Mouse (Mus musculus): ENCODE data around the gene Rnf169. TPM values are rescaled to one million over a fixed set of nuclear protein-coding genes. Genes with fewer than 3 reads are reported as not detected.

Rnf169 gene
- polyA plus RNA-seq, 1 experiment from 2014 or later: 4.4 TPM

GRCm38 (mm10) chr7:99887743-99888142 lies 92.5 kb downstream of the Rnf169 start:
- Histone ChIP-seq H3K4me3 (replicated peaks; ENCODE audit: low read depth, low read length) (no peak overlapping the region), H3K4me2 (ENCODE audit: low read length) (no peak overlapping the region), H3K9me3 (replicated peaks; ENCODE audit: low read length) (no peaks in the 10 kb centered on the region)

DNA sequence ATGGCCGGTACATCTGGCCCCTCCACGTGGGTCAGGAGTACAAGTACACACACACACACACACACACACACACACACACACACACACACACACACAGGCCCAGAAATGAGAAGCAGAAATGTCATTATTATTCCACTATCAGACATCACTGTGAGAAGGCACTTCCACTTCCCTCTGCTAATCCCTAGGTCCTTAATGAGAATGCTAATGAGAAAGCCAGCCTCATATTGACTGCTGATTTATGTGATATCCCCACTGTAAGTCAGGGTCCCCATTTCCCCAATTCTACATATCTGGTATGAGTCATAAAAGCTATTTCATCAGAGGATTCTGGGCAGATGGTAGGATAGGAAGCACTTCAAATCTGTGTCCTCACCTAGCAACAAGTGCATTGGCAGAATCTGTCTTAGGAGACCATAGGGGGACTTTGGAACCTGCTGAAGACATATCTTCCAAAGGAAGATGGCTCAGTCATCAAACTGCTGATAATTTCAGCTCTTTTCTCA lies 93.0 kb downstream of the Rnf169 start:
- Histone ChIP-seq H3K9me3 (replicated peaks; ENCODE audit: low read length) (no peaks in the 10 kb centered on the region), H3K4me2 (ENCODE audit: low read length) (no peak overlapping the region), H3K4me1 (replicated peaks; ENCODE audit: insufficient read depth, low read length) (no peaks in the 10 kb centered on the region), H3K36me3 (ENCODE audit: insufficient read depth, low read length) (no peaks in the 10 kb centered on the region), H3K27ac (no peak overlapping the region), H3K4me3 (replicated peaks; ENCODE audit: low read depth, low read length) (no peak overlapping the region), H3K9ac (ENCODE audit: low read depth, low read length) (no peak overlapping the region), H3K27me3 (ENCODE audit: insufficient read depth, low read length) (no peaks in the 10 kb centered on the region)
- DNase-seq (ENCODE audit: low spot score): no peak
- TF ChIP-seq CTCF (IDR thresholded peaks at IDR 0.05; ENCODE audit: low read depth): no peak
- WGBS: 79% methylated on average over 2 of the region's 2 CpGs
- no peak for ATAC-seq (replicated peaks; ENCODE audit: low FRiP score, low read depth)

More at GRCm38 (mm10) chr7:99887743-99888142, 92.5 kb downstream of the Rnf169 start:
- Histone ChIP-seq H3K27me3 (ENCODE audit: insufficient read depth, low read length) (no peaks in the 10 kb centered on the region), H3K27ac (no peak overlapping the region), H3K4me1 (replicated peaks; ENCODE audit: insufficient read depth, low read length) (no peaks in the 10 kb centered on the region), H3K9ac (ENCODE audit: low read depth, low read length) (no peak overlapping the region), H3K36me3 (ENCODE audit: insufficient read depth, low read length) (no peaks in the 10 kb centered on the region)
- DNase-seq (ENCODE audit: low spot score) (no peak), ATAC-seq (replicated peaks; ENCODE audit: low FRiP score, low read depth) (no peak)
- no peak for TF ChIP-seq CTCF (IDR thresholded peaks at IDR 0.05; ENCODE audit: low read depth)

GRCm38 (mm10) chr7:99878254-99878653 lies 102.0 kb downstream of the Rnf169 start:
- Histone ChIP-seq H3K4me1 (replicated peaks; ENCODE audit: insufficient read depth, low read length) (no peaks in the 10 kb centered on the region), H3K27ac (no peak overlapping the region), H3K4me2 (ENCODE audit: low read length) (no peak overlapping the region), H3K27me3 (ENCODE audit: insufficient read depth, low read length) (no peaks in the 10 kb centered on the region), H3K9ac (ENCODE audit: low read depth, low read length) (no peak overlapping the region), H3K9me3 (replicated peaks; ENCODE audit: low read length) (no peaks in the 10 kb centered on the region), H3K36me3 (ENCODE audit: insufficient read depth, low read length) (no peaks in the 10 kb centered on the region), H3K4me3 (replicated peaks; ENCODE audit: low read depth, low read length) (no peak overlapping the region)
- 72% methylated on average over 2 of the region's 2 CpGs for WGBS
- TF ChIP-seq CTCF (IDR thresholded peaks at IDR 0.05; ENCODE audit: low read depth): no peak
- ATAC-seq (replicated peaks; ENCODE audit: low FRiP score, low read depth) (no peak), DNase-seq (ENCODE audit: low spot score) (no peak)

- Histone ChIP-seq H3K27me3 (ENCODE audit: insufficient read depth, low read length) (no peaks in the 10 kb centered on the region), H3K4me1 (replicated peaks; ENCODE audit: insufficient read depth, low read length) (no peaks in the 10 kb centered on the region), H3K9ac (ENCODE audit: low read depth, low read length) (no peak overlapping the region), H3K36me3 (ENCODE audit: insufficient read depth, low read length) (no peaks in the 10 kb centered on the region), H3K27ac (no peak overlapping the region), H3K4me3 (replicated peaks; ENCODE audit: low read depth, low read length) (no peak overlapping the region), H3K4me2 (ENCODE audit: low read length) (no peak overlapping the region), H3K9me3 (replicated peaks; ENCODE audit: low read length) (no peaks in the 10 kb centered on the region)
- no peak for ATAC-seq (replicated peaks; ENCODE audit: low FRiP score, low read depth)
- WGBS: 0% methylated on average over 3 of the region's 3 CpGs
- DNase-seq (ENCODE audit: low spot score): peak; percentile 83
- peak; percentile 95 for TF ChIP-seq CTCF (IDR thresholded peaks at IDR 0.05; ENCODE audit: low read depth)
Measured at GRCm38 (mm10) chr7:99876345-99876744, 103.9 kb downstream of the Rnf169 start.

- ATAC-seq (replicated peaks; ENCODE audit: low FRiP score, low read depth) (no peak), DNase-seq (ENCODE audit: low spot score) (no peak)
- H3K36me3 ChIP-seq (ENCODE audit: insufficient read depth, low read length): no peaks in the 10 kb centered on the region
- H3K9me3 ChIP-seq (replicated peaks; ENCODE audit: low read length): no peaks in the 10 kb centered on the region
- no peak overlapping the region for H3K4me3 ChIP-seq (replicated peaks; ENCODE audit: low read depth, low read length)
- no peak for TF ChIP-seq CTCF (IDR thresholded peaks at IDR 0.05; ENCODE audit: low read depth)
- no peak overlapping the region for H3K4me2 ChIP-seq (ENCODE audit: low read length)
- H3K27ac ChIP-seq: no peak overlapping the region
- no peak overlapping the region for H3K9ac ChIP-seq (ENCODE audit: low read depth, low read length)
- H3K4me1 ChIP-seq (replicated peaks; ENCODE audit: insufficient read depth, low read length): no peaks in the 10 kb centered on the region
- H3K27me3 ChIP-seq (ENCODE audit: insufficient read depth, low read length): no peaks in the 10 kb centered on the region
- WGBS: 45% methylated on average over 5 of the region's 5 CpGs
Measured at GRCm38 (mm10) chr7:99875891-99876290, 104.4 kb downstream of the Rnf169 start.

DNA sequence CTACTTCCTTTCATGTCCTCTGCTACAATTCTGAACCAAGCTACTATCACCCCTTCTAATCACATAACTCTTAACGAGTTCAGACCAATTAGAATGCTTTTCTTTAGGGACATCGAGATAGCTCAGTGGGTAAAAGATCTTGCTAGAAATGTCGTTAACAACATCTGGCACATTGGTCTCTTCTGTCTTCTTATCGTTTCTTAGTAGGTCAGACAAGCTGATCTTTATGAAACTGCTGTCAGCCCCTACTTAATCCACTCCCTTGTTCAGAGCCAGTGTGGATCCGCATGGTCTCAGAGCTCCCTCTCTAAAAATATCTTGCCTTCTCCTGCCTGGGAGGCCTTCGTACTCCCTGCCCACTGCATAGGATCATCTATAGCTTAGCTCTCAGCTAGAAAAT lies 106.3 kb downstream of the Rnf169 start:
- Histone ChIP-seq H3K4me3 (replicated peaks; ENCODE audit: low read depth, low read length) (no peak overlapping the region), H3K4me1 (replicated peaks; ENCODE audit: insufficient read depth, low read length) (no peaks in the 10 kb centered on the region), H3K27ac (no peak overlapping the region), H3K27me3 (ENCODE audit: insufficient read depth, low read length) (no peaks in the 10 kb centered on the region), H3K9me3 (replicated peaks; ENCODE audit: low read length) (no peaks in the 10 kb centered on the region), H3K9ac (ENCODE audit: low read depth, low read length) (no peak overlapping the region), H3K4me2 (ENCODE audit: low read length) (no peak overlapping the region), H3K36me3 (ENCODE audit: insufficient read depth, low read length) (no peaks in the 10 kb centered on the region)
- DNase-seq (ENCODE audit: low spot score): no peak
- 69% methylated on average over 6 of the region's 6 CpGs for WGBS
- ATAC-seq (replicated peaks; ENCODE audit: low FRiP score, low read depth): no peak
- no peak for TF ChIP-seq CTCF (IDR thresholded peaks at IDR 0.05; ENCODE audit: low read depth)

Other genes starting within 250 kb of the Rnf169 start
- not detected in 2 replicates for gene Olfr521, start 216.9 kb downstream of the Rnf169 start, polyA plus RNA-seq (2015; fragmentation: Nextera tagmentation; extraction: Ambion mirVana)
- gene Neu3, start 152.0 kb downstream of the Rnf169 start, polyA plus RNA-seq (2015; fragmentation: Nextera tagmentation; extraction: Ambion mirVana): 2.5 and 2.6 TPM in 2 replicates
- gene Xrra1, start 121.3 kb downstream of the Rnf169 start, polyA plus RNA-seq (2015; fragmentation: Nextera tagmentation; extraction: Ambion mirVana): 0.20 TPM in 2 replicates
- 340 and 344 TPM in 2 replicates for gene Spcs2, start 117.0 kb downstream of the Rnf169 start, polyA plus RNA-seq (2015; fragmentation: Nextera tagmentation; extraction: Ambion mirVana)
- 0.22 and 0.32 TPM in 2 replicates for gene Chrdl2, start 25.7 kb upstream of the Rnf169 start, polyA plus RNA-seq (2015; fragmentation: Nextera tagmentation; extraction: Ambion mirVana)
- gene Pold3, start 141.1 kb upstream of the Rnf169 start, polyA plus RNA-seq (2015; fragmentation: Nextera tagmentation; extraction: Ambion mirVana): 34.8 and 42.1 TPM in 2 replicates
- gene Lipt2, start 178.8 kb upstream of the Rnf169 start, polyA plus RNA-seq (2015; fragmentation: Nextera tagmentation; extraction: Ambion mirVana): 19.7 and 20.1 TPM in 2 replicates
- gene Kcne3, start 196.1 kb upstream of the Rnf169 start, polyA plus RNA-seq (2015; fragmentation: Nextera tagmentation; extraction: Ambion mirVana): 2.3 and 2.6 TPM in 2 replicates
- gene Pgm2l1, start 246.9 kb upstream of the Rnf169 start, polyA plus RNA-seq (2015; fragmentation: Nextera tagmentation; extraction: Ambion mirVana): 2.4 and 2.5 TPM in 2 replicates

Data from kidney, postnatal 0 days (tissue).